Mouse (Mus musculus): Measurements from ENCODE around the gene Helb.

- TF ChIP-seq GATA1 (IDR thresholded peaks at IDR 0.05; ENCODE audit: low read length) (no peak), TAL1 (IDR thresholded peaks at IDR 0.05; ENCODE audit: low read length) (no peak)
Measured at GRCm38 (mm10) chr10:120133697-120134096, 20.9 kb upstream of the Helb start.

Data from erythroblast, embryonic 14.5 days (primary cell).